Mouse (Mus musculus): ENCODE measurements around the gene Olfr1410.

The Olfr1410 gene

GRCm38 (mm10) chr1:92605482-92605881 lies at the start of gene Olfr1410:
Gene Olfr1410 (plus strand): TSS chr1:92605782.
- DNase-seq: no peak

DNA sequence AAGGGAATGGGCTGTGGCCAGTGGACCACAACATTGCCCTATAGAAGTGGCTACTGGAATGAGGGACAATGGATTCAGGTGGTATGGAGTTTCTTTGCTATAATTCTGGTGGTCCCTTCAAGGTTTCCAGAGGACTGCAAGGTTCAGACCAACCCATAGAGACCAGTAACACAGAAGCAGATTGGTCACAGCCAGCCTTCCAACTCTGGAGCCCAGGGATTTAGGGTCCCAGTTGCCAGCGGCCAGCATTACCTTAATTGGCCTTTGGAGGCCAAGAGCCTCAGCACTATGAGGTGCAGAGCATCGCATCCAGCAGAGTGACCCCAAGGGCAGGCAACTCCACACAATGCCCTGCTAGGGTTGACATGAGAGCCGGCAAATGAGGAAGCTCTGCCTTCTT lies 34.6 kb upstream of the Olfr1410 start, which contains the start of gene Olfr1413:
Gene Olfr1413 (plus strand): TSS at position 301 of the 400 bp plus-strand sequence.
- DNase-seq: no peak

DNA sequence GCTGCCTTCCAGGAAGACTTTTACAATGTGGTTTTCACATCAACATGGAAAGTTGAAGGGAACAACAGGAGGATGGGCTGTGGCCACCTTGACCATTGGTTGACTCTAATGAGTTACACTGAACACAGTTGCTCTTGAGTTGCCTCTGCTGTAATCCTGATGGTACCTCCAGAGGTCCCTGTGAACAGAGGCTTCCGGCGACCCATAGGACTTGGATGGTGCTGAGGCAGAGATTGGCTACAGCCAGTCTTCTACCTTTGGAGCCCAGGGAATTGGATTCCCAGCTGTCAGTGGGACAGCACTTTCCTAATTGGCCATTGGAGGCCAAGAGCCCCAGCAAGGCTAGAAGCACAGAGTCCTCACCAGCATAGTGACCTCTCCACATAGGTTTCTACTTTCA lies 20.1 kb upstream of the Olfr1410 start, which contains the start of gene Olfr1412:
Gene Olfr1412 (plus strand): TSS at position 301 of the 400 bp plus-strand sequence.
- no peak for DNase-seq

- DNase-seq: no peak
Measured at GRCm38 (mm10) chr1:92594111-92594510, 11.5 kb upstream of the Olfr1410 start, which contains the start of gene Olfr1411. Gene Olfr1411 (plus strand): TSS chr1:92594411.

DNA sequence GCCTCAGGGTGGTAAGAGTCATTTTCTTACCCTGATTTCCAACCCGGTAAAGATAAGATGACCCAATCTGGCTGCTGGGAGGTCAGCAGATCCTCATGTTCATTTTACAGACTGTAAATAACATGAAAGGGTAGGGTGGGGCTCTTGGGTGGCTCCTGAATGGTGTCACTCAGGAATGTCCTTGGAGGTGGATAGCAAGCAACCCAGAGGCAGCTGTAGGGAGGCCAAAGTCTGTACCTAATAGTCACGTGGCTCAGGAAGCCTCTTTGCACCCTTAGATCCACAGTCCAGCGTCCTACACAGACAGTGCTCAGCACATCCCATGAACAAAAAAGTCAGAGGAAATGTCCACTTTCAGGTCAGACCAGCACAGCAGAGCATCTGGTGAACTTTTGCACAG lies 9.6 kb upstream of the Olfr1410 start:
- DNase-seq: no peak

GRCm38 (mm10) chr1:92607711-92608110 lies 2.1 kb downstream of the Olfr1410 start:
- DNase-seq: no peak

GRCm38 (mm10) chr1:92611008-92611407 lies 5.4 kb downstream of the Olfr1410 start:
- peak in 1 of 2 experiments; percentile 12 for DNase-seq

DNA sequence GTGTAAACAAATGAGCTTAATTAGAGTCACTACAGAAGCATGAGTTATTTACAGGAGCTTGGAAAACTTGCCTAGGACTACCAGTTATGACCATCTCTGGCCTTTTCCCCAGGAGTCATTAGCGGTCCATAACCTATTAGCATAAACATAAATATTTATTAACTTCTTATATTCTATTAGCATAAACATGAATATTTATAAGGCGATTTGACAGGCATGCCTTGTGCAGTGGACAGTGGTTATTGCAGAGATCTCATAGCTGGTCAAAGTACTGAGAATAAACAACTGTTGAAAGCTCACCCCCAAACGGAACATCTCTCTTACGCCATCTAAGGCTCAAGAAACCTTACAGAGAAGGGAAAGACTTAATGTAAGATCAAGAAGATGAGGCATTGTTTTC lies 7.6 kb downstream of the Olfr1410 start:
- no peak for DNase-seq

DNA sequence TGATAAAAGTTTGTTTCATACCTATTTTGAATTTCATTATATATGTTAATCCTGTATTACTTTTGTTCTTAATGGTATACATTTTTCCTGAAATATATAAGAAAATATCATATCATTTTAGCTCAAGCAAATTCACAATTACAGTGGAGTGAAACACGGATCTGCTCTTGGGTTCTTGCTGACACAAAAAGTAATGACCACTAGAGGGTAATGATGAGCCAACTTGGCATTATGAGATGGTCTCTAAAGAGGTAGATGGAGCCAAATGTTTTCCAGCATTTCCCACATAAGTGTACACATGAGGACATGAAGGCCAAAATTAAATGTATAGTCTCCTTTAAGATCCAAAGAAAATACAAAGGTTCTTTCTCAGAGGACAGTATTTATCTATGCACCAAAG lies 8.9 kb downstream of the Olfr1410 start:
- DNase-seq: no peak

GRCm38 (mm10) chr1:92616046-92616445 lies 10.5 kb downstream of the Olfr1410 start:
- no peak for DNase-seq

GRCm38 (mm10) chr1:92617488-92617887 lies 11.9 kb downstream of the Olfr1410 start, which contains the start of gene Olfr12:
Gene Olfr12 (plus strand): TSS chr1:92617788.
- no peak for DNase-seq

GRCm38 (mm10) chr1:92618360-92618759 lies 12.8 kb downstream of the Olfr1410 start:
- DNase-seq: no peak

- peak in 1 of 2 experiments; percentile 0 for DNase-seq
Measured at GRCm38 (mm10) chr1:92628227-92628626, 22.6 kb downstream of the Olfr1410 start.

DNA sequence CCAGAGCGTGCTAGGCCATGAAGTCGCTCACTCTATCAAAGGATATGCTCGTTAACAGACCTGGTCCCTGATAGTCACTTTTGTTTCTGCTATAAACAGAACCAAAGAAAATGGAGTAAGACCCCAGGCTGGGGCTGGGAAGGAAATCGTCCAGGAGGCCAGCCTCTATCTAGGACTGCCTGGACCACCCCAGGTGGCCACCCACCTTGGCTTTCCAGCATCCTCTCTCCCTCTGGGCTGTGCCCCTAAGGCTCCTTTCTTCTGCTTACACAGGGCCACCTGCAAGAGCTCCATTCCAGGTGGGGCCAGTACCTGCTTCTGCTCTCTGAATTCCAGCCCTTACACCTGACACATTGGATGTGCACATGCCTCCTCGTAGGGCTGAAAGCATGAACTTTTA lies 26.6 kb downstream of the Olfr1410 start:
- peak in 1 of 2 experiments; percentile 1 for DNase-seq

DNA sequence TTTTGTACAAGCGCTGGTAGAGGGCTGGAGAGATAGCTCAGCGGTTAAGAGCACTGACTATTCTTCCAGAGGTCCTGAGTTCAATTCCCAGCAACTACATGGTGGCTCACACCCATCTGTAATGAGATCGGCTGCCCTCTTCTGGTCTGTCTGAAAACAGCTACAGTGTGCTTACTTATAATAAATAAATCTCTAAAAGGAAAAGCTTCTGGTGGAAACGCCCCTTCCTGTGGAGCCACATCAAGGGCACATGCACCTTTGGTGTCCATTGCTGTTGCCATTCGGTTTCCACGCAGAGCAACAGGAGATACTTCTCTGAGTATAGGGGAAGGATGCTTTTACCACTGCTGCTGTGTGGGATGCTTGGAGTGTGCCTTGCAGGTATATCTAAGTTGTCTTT lies 27.4 kb downstream of the Olfr1410 start:
- DNase-seq: peak in 1 of 2 experiments; percentile 1

- DNase-seq: peak in 1 of 2 experiments; percentile 1
Measured at GRCm38 (mm10) chr1:92633726-92634125, 28.1 kb downstream of the Olfr1410 start.

DNA sequence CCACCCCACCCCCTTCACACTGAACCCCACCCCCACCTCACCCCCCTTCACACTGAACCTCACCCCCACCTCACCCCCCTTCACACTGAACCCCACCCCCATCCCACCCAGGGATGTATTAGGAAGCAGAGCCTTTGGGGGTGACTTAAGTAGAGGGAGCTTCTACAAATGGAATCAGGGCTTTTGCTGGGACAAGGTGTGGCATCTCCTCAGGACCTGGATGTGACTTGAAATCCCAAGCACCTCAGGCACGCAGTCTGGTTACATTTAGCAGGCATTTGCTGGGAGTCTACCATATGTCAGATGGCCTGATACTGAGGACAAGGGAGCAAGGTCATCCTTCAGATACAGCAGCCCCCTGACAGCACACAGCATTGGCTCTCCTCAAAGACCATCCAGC lies 29.0 kb downstream of the Olfr1410 start:
- no peak for DNase-seq

DNA sequence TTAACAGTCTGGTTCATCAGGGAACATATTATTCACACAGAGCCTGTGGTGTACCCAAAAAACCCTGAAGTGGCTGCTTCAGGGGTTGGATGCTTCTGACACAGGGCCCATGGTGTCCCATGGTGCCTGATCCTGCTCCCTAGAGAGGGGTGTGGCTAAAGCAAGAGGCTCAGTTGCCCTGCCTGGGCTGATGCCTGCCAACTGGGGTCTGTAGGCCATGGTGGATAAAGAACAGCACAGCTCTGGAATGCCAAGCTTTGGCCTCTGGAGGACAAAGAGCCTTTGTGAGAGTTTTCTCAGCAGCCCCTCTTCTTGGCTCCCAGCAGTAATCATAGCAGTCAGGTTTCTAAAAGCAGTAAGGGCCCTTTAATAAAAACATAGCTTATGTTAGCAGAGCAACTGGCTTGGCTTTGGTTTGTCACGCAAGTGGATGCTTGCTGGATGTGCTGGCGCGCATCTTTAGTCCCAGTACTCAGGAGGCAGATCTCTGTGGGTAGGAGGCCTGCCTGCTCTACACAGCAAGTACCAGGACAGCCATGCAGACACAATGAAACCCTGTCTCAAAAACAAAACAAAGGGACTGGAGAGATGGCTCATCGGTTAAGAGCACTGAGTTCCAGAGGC lies 29.5 kb downstream of the Olfr1410 start:
- no peak for DNase-seq

GRCm38 (mm10) chr1:92636015-92636414 lies 30.4 kb downstream of the Olfr1410 start:
- DNase-seq: no peak

- no peak for DNase-seq
Measured at GRCm38 (mm10) chr1:92636676-92637075, 31.1 kb downstream of the Olfr1410 start.

GRCm38 (mm10) chr1:92637501-92638172 lies 32.1 kb downstream of the Olfr1410 start:
- DNase-seq: no peak

DNA sequence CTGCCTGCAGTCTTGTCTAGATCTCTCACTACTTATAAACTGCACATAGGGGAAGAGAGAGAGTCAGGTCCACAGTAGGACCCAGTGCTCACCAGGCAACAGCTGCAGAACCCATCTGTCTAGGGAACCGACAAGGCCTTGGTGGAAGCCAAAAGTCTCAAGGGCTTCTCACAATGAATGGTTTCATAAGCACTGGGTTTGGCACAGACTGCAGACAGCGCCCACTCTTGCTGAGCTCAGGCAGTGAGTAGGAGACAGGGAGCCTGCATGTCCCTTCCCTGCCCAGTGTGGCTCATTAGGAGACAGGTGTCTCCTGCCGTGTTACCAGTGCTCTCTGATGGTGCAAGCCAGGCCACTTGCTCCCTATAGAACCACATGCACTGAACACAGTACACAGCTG lies 32.6 kb downstream of the Olfr1410 start:
- DNase-seq: no peak

- DNase-seq: no peak
Measured at GRCm38 (mm10) chr1:92638736-92639135, 33.2 kb downstream of the Olfr1410 start.

GRCm38 (mm10) chr1:92640393-92640792 lies 34.8 kb downstream of the Olfr1410 start:
- DNase-seq: peak in 1 of 2 experiments; percentile 1
